Mouse (Mus musculus): ENCODE results near the gene Abr. TPM values are rescaled to one million over a fixed set of nuclear protein-coding genes. Genes with fewer than 3 reads are reported as not detected.

Abr gene
- total RNA-seq, 2 experiments from 2014 or later, result 413 to 418 TPM

- DNase-seq (ENCODE audit: low spot score in 2 of 2), result no peak
Measured at GRCm38 (mm10) chr11:76624071-76624470, 2.0 kb upstream of the Abr start.

- peak; percentile 11 to 18 for DNase-seq (ENCODE audit: low spot score in 2 of 2)
Measured at GRCm38 (mm10) chr11:76623206-76623961, 1.3 kb upstream of the Abr start.

DNA sequence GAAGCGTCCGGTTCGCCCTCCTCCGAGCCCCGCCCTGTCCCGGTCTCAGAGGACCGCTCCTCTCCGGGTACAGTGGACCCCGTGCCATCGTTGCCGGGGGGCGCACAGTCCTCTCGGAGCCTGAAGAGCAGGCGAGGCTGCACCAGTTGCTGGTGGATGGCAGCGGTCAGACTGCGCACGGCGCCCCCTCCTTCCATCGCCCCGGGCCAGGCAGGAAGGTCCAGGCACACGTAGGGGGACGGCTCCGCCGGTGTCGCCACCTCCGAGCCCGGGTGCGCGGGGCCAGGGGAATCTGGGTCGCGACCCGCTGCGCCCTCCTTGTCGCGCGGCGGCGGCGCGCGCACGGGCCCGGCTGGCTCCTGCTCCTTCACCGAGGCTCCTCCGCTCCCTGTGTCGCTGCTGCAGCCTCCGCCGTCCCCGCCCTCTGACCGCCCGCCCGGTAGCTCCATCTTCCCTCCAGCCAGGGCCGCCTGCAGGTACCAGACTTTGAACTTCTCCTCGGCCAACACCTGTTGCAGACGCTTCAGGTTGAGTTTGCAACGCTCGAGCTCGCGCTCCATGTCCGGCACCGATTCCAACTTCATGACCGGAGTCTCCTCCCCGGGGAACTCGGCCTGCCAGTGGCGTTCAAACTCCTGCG lies 572 bp upstream of the Abr start:
- no peak for DNase-seq (ENCODE audit: low spot score in 2 of 2)

DNA sequence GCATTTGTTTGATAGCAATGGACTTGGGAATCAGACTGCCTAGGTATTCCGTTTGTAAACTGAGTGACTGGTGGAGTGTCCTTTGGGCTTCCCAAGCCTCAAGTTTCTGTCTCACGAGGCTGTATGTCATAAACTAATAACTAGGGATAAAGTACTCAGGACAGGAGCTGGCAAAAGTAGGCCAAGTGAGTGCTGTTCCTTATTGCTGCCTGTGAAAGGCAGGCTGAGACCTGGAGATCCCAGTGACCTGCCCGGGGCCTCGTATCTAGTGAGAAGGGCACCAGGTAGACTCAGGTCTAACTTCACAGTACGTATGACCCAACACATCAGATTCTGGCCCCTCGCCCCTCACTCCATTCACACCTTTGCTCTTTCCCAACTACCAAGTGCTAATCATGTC lies 4.0 kb downstream of the Abr start:
- no peak for DNase-seq (ENCODE audit: low spot score in 2 of 2)

DNA sequence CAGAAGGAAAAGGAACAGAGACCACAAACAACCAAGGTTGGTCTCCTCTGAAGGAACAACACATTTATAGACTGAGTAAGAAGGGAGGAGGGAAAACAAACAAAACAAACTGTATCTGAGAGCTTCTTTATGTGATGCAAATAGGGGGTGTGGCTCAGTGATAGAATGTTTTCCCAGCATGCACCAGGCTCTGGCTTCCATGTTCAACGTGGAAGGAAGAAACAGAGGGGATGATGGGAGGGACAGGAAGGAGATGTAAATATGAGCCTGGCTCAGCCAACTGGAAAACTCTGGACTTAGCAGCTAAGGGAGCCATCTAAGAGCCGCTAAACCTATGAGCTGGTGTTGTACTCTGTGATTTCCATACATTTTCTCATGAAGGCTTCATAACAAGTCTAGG lies 7.9 kb downstream of the Abr start:
- no peak for DNase-seq (ENCODE audit: low spot score in 2 of 2)

GRCm38 (mm10) chr11:76612638-76613104 lies 9.4 kb downstream of the Abr start:
- peak; percentile 51 to 66 for DNase-seq (ENCODE audit: low spot score in 2 of 2)

- DNase-seq (ENCODE audit: low spot score in 2 of 2), result no peak
Measured at GRCm38 (mm10) chr11:76610948-76611347, 11.2 kb downstream of the Abr start.

- DNase-seq (ENCODE audit: low spot score in 2 of 2), result no peak
Measured at GRCm38 (mm10) chr11:76606521-76606920, 15.6 kb downstream of the Abr start.

DNA sequence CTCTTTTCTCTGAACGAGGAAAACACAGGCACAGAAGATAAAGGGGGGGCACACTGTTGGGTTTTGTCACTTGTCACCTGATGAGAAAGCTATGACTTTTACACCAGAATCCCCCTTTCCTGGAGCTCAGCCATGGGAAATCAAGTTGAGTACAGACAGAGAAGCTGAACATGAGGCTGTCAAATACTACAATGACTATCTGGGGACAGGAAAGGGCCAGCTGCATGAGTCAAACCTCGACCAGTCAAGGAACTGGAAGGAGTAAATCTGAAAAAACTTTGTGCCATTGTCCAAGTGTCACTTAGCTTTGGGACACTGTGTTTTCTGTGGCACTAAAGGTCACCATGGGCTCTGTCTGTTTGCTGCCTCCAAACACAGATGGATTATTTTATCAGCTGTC lies 22.9 kb downstream of the Abr start:
- DNase-seq (ENCODE audit: low spot score in 2 of 2), result no peak

GRCm38 (mm10) chr11:76598757-76599156 lies 23.4 kb downstream of the Abr start:
- DNase-seq (ENCODE audit: low spot score in 2 of 2), result no peak

GRCm38 (mm10) chr11:76593620-76594326 lies 28.3 kb downstream of the Abr start:
- no peak for DNase-seq (ENCODE audit: low spot score in 2 of 2)

DNA sequence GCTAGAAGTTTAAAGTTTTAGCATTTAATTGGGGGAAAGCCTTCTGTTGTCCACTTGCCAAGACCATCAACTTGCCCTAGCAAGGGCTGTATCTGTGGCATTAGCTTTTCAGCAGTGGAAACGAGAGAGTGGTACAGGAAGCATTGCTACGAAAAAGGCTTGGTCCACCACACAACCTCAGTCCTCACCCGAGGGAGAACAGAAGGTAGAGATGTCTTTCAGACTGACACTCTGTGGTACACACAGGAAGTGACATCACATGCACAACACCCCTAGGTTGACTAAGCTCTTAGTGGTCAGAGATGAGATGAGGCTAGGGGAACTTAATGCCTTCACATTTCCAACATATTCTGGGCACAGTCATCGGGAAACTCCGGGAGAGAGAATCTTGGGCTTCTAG lies 32.4 kb downstream of the Abr start:
- no peak for DNase-seq (ENCODE audit: low spot score in 2 of 2)

DNA sequence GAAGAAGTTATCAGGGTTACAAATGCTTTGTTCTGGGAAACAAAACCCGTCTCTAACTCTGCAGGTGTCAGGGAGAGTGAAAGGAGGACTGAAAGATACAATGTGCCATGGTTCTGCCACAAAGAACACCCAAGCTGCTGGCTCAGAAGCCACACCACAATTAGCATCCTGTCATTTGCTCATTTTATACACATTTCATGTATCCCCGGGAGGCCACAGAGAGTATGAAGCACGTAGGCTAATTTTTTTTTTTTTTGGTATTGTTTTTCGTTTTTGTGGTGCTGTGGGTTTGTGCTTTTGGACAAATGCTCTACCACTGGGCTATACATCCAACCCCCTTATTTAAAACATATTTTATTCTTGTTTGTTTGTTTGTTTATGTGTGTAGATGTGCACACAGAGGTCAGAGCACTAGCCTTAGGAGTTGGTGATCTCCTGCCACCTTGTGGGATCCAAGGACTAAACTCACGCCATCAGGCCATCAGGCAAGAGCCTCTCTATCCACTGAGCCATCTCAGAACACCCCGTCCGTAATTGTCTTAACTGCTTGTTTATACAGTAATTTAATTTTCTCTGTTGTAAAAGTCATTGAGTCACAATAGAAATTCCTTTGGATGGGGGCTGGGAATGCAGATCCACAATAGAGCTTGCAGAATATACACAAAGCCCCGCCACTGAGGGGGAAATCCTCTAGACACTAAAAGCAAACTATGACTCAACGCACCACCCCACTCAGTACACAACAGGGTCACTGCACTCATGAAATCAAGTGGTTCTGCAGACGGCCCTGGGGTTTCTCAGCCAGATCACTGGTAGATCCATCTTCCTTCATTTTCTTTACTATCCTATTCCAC lies 33.3 kb downstream of the Abr start:
- DNase-seq (ENCODE audit: low spot score in 2 of 2), result no peak

DNA sequence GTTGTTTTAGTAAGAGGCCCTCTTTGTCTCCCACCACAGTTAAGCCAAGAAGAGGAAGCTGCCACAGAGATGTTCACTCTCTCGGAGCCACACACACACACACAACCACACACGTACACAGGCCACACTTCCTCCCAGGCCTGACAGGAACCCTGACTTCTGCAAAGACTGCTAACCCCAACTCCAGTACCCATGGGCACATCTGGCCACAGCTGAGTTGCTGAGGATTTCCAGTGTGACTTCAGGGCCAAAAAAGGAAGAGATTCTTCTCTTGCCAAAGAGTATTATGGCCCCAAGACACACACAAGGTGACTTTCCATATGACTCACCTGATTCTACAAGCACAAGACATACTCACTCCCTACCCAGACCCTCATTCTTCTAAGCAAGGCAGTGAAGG lies 34.1 kb downstream of the Abr start:
- DNase-seq (ENCODE audit: low spot score in 2 of 2), result no peak

DNA sequence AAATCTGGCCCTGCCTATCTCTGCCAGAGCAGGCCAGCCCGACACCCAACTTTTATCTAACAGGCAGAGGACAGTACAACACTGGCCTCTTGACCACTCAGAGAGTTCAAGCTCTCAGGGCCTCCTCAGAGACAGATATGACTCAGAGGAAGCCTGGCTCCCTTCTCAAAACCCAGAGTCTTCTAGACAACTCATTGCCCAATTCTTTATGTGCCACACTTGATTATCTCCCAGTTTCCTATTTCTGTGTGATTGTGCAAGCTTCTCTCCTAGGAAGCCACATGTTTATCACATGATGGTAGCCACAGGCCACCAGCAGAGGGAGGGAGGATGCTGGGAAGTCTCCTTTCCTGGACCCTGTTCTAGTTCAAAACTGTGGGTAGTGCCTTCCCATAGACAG lies 34.8 kb downstream of the Abr start:
- no peak for DNase-seq (ENCODE audit: low spot score in 2 of 2)

DNA sequence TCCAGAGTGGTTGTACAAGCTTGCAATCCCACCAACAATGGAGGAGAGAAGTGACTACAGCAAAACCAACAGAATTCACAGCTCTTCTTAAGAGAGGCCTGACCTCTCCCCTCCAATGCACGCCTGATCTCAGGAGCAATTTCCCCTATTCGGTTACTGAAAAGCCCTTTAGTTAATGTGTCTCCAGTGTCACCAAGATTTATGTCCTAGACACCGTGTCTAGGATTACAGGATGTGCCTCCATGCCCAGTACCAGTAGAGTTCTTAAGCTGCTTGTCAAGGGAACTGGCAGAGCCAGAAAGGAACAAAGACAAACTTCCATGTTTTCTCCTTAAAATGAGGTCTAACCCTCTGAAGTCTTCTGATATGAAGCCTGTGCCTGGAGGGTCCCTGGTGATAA lies 36.0 kb downstream of the Abr start:
- no peak for DNase-seq (ENCODE audit: low spot score in 2 of 2)

GRCm38 (mm10) chr11:76577588-76578257 lies 44.4 kb downstream of the Abr start:
- DNase-seq (ENCODE audit: low spot score in 2 of 2), result peak; percentile 91 to 98

GRCm38 (mm10) chr11:76572820-76573385 lies 49.2 kb downstream of the Abr start:
- peak; percentile 53 to 64 for DNase-seq (ENCODE audit: low spot score in 2 of 2)

DNA sequence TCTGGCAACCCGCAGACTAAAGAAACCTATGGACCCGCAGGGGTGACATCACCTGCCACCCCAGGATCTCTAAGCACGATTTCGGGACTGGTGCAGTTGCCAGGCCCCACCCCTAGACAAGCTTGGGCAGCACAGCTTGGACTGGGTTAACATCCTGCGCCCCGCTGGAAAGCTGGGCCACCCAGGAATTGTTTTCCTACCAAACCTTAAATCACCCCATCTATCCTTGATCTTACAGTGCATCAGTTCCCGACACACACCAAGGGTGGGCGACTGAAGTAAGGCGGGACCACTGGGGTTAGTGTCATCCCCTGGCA lies 50.5 kb downstream of the Abr start:
- DNase-seq (ENCODE audit: low spot score in 2 of 2), result no peak

Data from left cerebral cortex, adult 18-20 months (tissue).